Mouse (Mus musculus): ENCODE data around the gene Ppm1a. TPM values are rescaled to one million over a fixed set of nuclear protein-coding genes. Genes with fewer than 3 reads are reported as not detected.

Ppm1a gene
- 23.5 and 24.0 TPM in 2 replicates for polyA plus RNA-seq (2021; fragmentation: Nextera tagmentation)
- long read RNA-seq, experiment 1, partial matches to known transcripts: 35 of 85 reads
- long read RNA-seq, experiment 1, other reads (novel, unspliced or antisense): 49 of 85 reads
- long read RNA-seq, experiment 2, full-length matches to known transcripts: 6 of 65 reads
- long read RNA-seq, experiment 2, partial matches to known transcripts: 24 of 65 reads
- long read RNA-seq, experiment 2, other reads (novel, unspliced or antisense): 35 of 65 reads

DNA sequence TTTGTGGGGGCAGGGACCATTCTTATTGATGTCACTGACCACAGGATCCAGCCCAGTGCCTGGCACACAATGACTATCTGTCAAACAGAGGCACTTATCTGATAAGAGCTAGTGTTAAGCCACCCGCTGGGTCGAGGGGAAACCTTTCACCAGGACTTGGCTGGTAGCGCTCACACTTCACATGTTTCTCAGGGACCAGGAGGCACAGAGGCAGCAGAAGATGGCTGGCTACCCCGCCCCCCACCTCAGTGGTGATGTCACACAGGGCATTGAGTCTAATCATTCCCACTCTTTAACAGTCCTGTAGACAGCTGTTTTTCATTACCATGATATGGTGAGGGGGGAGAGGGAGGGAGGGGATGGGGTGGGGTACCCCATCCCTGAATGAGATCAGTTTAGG lies at the start of gene Ppm1a:
Gene Ppm1a, plus strand, starts transcription at position 370 of the 400 bp plus-strand sequence.

Other genes with a start within 250 kb of the Ppm1a start
- 11.2 and 13.8 TPM in 2 replicates for gene Pcnx4, start 221.1 kb upstream of the Ppm1a start, polyA plus RNA-seq (2021; fragmentation: Nextera tagmentation)
- gene Gm4756, start 107.8 kb upstream of the Ppm1a start, polyA plus RNA-seq (2021; fragmentation: Nextera tagmentation): 0.16 and 0.21 TPM in 2 replicates
- gene Dhrs7, start 92.5 kb upstream of the Ppm1a start, polyA plus RNA-seq (2021; fragmentation: Nextera tagmentation): 71.2 and 81.0 TPM in 2 replicates
- gene Six6, start 182.4 kb downstream of the Ppm1a start, polyA plus RNA-seq (2021; fragmentation: Nextera tagmentation): 0.06 TPM in 1 of 2 replicates, not detected in the other
- gene 4930447C04Rik, start 183.3 kb downstream of the Ppm1a start, polyA plus RNA-seq (2021; fragmentation: Nextera tagmentation): 1.1 and 1.2 TPM in 2 replicates